Mouse (Mus musculus): ENCODE data around the gene Nnmt. TPM values are rescaled to one million over a fixed set of nuclear protein-coding genes. Genes with fewer than 3 reads are reported as not detected.

The Nnmt gene
- polyA plus RNA-seq, 1 experiment from 2014 or later = 3.4 TPM

- Histone ChIP-seq H3K27me3 (replicated peaks) (no peaks in the 10 kb centered on the region), H3K4me3 (no peak overlapping the region), H3K4me2 (no peak overlapping the region), H3K4me1 (no peaks in the 10 kb centered on the region), H3K36me3 (no peaks in the 10 kb centered on the region), H3K9ac (no peak overlapping the region), H3K9me3 (no peaks in the 10 kb centered on the region), H3K27ac (replicated peaks) (no peak overlapping the region)
- WGBS = 63% methylated on average over 2 of the region's 2 CpGs
- ATAC-seq (ENCODE audit: extremely low read depth, insufficient number of reproducible peaks, low FRiP score, low TSS enrichment) = no peak
Observed at GRCm38 (mm10) chr9:48549056-48549455, 55.9 kb downstream of the Nnmt start.

- no peak for ATAC-seq (ENCODE audit: extremely low read depth, insufficient number of reproducible peaks, low FRiP score, low TSS enrichment)
- Histone ChIP-seq H3K27ac (replicated peaks) (no peak overlapping the region), H3K4me3 (no peak overlapping the region), H3K4me1 (no peaks in the 10 kb centered on the region), H3K9me3 (peaks cover 5% of the 10 kb centered on the region), H3K4me2 (no peak overlapping the region), H3K9ac (no peak overlapping the region), H3K27me3 (replicated peaks) (no peaks in the 10 kb centered on the region), H3K36me3 (no peaks in the 10 kb centered on the region)
Observed at GRCm38 (mm10) chr9:48547233-48547632, 57.7 kb downstream of the Nnmt start.

Other genes starting within 250 kb of the Nnmt start
- 92.2 and 95.7 TPM in 2 replicates for gene Rexo2, start 124.5 kb downstream of the Nnmt start, polyA plus RNA-seq (2015; fragmentation: Nextera tagmentation; extraction: Ambion mirVana)
- 80.1 and 86.7 TPM in 2 replicates for gene Rbm7, start 109.9 kb downstream of the Nnmt start, polyA plus RNA-seq (2015; fragmentation: Nextera tagmentation; extraction: Ambion mirVana)
- 27.4 and 29.4 TPM in 2 replicates for gene Gm5617, start 109.7 kb downstream of the Nnmt start, polyA plus RNA-seq (2015; fragmentation: Nextera tagmentation; extraction: Ambion mirVana)
- 1.1 TPM in 2 replicates for gene Zbtb16, start 231.1 kb upstream of the Nnmt start, polyA plus RNA-seq (2015; fragmentation: Nextera tagmentation; extraction: Ambion mirVana)